Mouse (Mus musculus) ES-CJ7 (cell line): ENCODE results near the gene Armh3.

Experiments
- DNase-seq: peaks from one replicate; pipeline ENCODE4 v3.0.0; 2011; ENCODE audit warnings: low read depth, low spot score

Armh3 gene

DNA sequence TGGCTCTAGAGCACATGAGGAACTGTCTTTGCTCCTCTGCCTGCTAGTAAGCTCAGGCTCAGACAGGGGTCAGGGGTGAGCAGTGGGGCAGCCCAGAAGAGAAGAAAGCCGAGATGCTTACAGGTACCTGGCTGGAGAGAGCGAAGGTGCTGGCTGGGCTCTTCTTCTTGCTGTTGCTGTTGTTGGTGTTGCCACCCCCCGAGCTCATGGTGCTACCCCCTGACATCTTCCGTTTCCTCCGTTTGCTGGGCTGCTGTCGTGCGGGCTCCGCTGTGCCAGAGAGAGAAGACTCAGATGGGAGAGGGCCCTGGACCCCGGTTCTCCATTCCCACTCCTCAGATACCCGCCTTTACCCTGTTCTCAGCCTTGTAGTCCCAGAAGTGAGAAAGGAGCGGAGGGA, 35.6 kb upstream of the Armh3 start:
- DNase-seq = no peak

DNA sequence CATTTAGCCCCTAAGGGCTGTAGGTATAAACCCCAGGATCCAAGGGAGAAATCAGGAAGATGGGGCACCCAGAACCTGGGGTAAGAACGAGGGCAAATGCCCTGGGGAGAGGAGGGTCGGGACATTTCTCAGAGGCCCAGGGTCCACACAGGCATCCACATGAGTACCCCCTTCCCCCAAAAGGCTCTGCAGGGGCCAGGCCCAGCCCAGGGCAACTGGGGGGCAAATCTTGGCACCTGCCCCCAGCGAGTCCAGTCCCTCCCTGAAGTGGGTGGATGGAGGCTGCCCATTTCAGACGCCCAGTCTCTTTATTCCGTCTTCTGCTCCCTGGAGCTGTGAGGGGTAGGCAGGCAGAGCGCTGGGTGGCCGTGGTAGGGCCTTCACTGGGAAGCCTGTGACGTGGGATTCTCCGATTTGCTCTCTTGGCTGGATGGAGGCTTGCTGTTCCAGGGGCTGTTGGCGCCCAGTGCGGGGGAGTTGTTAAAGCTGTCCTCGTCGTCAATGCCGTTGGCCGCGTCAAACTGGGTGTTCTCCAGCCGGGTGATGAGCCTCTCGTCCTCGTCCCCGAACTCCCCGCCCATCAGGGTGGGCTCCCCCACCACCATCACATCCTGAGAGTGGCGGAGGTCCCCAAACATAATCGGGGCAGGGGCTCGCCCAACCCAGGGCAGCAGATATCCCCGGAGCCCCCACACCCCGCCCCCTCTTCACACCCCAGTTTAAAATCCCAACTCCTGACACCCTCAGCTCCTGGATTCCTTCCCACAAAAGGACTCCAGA, 34.6 kb upstream of the Armh3 start:
- no peak for DNase-seq

DNA sequence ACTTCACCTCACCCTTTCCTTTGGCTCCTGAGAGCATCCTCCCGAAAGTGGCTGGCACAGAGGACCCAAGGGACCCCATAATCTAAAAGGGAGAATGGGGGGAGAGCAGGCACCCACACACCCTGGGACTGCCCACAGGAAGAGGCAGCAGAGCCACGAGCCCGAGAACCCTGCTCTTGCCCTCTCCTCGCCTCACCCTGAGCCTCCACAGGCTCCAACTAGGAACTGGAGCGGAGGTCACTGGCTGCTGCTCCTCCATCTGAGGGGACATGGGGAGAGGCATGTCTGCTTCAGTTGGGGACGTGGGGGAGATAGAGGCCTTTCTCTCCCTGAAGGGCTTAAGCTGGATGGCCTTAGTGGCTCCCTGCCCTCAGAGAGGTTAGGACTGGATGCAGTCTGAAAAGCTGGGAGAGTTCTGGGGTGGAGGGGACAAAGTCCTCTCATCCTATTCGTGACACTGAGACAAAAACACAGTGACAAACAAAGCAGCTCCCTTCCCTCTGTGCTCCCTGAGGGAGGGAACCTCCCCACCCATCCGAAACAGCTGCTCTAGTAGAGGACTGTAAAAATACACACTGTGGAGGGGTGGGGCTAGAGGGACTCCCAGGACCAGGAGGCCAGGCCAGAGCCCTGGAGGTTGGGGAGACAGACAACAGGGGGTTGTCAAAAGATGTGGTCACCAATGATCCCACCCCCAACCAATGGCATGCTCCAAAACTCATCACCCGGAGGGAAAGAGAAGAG, 33.6 kb upstream of the Armh3 start:
- DNase-seq = no peak

DNA sequence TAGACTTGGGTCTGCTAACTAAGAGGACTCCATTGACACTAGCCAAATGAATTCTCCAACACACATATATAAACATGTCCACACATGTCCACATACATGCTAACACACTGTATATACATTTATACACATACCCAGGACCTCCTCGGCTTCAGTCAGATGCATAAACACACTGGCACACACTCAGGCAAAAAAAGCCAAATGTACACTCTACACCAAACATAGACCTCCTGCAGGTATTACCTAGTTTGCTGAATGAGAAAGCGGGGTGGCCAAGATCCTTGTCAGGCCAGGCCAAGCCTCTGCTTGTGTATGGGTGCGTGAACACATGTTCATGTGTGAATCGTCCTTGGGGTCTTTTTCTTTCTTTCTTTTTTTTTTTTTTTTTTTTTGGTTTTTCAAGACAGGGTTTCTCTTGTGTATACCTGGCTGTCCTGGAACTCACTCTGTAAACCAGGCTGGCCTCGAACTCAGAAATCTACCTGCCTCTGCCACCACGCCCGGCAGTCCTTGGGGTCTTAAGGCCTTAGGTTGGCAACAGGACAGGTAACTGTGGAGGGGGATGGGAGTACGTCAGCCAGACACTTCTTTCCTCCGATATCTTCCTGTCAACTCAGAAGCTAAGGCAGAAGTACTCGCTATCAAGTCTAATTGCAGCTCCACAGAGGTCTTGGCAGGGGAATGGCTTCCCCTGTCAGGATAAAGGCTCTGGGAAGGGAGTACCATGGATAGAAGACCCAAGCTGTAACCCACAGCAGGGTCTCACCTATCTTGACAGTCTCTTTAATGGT, 32.1 kb upstream of the Armh3 start:
- no peak for DNase-seq

DNA sequence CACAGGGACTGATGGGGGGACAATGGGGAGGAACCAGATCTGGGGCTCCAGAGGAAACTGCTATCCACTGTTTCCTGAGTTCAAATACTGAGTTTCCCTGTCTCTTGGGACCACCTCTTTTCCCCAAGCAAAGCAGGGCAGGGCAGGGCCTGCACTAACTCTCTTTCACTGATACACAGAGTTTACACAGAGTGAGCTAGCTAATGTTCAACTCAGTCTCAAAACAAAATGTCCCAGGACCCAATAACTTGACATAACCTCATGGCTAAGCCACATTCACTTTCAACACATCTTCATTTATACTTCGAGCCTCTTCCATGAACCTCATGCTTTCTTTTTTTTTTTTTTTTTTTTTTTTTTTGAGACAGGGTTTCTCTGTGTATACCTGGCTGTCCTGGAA, 31.4 kb upstream of the Armh3 start:
- DNase-seq = no peak

DNA sequence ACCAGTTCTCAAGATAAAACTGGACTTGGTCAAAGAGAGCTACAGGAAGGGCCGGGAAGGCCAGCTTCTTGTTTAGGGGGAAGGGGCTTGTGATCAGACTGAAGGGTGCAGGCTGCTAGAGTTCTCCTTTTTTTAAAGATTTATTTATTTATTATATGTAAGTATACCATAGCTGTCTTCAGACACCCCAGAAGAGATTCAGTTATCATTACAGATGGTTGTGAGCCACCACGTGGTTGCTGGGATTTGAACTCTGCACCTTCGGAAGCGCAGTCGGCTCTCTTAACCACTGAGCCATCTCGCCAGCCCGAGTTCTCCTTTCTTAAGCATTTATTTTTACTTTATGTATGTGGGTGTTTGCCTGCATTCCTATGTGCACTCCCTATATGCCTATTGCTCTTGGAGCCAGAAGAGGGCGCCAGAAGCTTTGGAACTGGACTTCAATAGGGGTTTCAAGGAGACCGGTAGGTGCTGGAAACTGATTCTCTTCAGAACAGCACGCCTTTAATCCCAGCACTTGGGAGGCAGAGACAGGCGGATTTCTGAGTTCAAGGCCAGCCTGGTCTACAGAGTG, 30.5 kb upstream of the Armh3 start:
- peak; percentile 86 for DNase-seq

DNA sequence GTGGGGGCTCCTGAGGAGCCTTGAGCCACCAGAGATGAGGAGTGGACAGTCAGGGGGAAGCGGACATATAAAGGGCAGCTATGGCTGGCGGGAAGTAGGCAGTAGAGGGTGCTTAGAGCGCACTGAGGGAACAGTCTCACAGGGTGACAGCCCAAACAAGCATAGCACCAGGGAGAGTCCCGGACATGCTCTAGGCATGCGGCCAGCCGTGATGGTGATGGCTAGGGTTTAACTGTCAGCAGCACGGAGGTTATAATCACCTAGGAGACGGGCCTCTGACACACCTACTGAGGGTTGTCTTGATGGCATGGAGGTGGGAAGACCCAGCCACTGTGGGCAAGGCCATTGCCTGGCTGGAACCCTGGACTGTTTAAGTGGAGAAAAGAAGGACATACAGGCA, 28.3 kb upstream of the Armh3 start:
- DNase-seq = no peak

DNA sequence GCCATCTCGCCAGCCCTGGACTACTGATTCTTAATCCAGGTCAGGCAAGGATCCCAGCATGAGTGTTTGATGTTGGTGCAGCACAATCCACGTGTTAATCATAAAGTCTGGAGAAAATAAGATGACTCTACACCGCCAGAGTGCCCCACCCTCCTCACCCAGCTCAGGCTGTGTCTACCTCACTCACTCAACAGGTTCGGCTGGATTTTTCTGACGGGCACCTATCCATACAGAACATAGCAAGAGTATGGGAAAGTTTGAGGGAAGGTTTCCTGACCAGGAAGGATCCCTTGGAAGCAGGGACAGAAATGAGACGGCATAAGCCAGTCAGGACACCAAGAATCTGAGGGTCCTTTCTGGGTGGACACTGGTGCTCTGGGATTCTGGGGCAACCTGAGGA, 26.7 kb upstream of the Armh3 start:
- no peak for DNase-seq

DNA sequence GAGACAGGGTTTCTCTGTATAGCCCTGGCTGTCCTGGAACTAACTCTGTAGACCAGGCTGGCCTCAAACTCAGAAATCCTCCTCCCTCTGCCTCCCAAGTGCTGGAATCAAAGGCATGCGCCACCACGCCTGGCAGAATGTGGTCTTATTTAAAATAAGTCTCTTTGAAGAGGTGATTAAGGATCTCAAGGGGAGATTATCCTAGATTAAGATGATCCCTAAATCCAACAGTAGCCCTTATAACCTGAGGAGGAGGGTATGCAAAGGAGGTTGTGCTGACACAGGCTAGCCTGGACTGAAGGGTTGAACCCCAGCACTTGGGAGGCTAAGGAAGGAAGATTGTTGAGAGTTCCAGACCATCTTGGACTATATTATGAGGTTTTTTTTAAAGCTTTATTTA, 17.7 kb upstream of the Armh3 start:
- DNase-seq = no peak

DNA sequence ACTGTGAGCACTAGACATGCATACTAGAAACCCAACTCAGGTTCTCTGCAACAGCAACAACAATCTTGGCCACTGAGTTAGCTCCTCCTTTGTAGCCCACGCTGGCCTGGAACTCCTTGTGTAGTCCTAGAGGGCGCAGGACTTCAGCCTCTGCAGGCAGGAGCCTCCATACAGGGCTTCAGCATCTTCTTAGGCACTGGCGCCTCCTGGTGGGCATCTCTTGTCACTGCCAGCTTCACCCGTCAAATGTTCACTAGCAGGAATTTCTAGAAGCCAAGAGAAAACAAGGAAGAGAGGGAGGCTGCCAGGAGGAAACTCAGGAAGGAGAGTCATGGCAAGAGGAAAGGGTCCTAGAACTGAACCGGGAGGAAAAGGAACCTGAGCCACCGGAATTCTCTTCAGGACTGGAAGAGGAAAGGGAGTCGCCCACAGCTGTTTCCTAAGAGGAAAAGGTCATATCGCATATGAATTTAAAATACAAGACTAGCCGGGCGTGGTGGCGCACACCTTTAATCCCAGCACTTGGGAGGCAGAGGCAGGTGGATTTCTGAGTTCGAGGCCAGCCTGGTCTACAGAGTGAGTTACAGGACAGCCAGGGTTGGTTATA, 16.4 kb upstream of the Armh3 start:
- peak; percentile 96 for DNase-seq

DNA sequence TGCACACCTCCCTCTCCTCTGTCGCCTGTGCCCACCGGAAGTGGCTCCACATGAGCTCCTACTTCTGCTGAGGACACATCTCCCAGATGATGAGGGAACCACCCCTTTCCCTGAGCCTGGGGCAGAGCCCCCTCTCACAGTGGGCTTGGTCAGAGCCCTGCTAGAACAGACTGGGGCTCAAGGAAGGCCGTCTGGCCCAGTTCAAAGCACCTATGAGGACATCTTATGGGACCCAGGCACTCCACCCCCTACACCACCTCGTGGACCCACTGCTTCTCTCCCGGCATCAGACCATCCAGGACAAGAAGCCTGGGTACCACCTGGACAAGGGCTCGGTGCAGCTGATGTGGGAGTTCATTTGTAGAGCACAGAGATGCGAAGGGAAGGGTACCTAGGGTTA, 7.4 kb upstream of the Armh3 start:
- no peak for DNase-seq

DNA sequence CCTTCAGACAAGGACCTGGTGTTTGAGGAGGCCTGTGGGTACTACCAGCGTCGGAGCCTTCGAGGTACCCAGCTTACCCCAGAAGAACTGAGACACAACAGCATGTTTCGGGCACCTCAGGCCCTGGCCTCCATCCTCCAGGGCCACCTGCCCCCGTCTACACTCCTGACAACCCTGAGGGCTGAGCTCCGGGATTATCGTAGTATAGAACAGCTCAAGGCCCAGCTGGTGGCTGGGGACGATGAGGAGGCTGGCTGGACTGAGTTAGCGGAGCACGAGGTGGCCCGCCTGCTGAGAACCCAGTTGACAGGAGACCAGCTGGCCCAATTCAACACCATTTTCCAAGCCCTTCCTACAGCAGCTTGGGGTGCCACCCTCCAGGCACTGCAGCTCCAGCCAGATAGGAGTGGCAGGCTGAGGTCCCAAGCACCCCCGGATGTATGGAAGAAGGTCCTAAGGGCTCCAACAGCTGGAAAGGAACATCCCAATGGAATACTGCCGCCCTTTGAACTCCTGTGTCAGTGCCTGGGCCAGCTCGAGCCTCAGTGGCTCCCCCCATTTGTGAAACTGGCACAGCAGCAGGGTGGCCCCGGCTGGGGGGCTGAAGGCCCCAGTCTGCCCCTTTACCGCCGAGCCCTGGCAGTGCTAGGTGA, 6.7 kb upstream of the Armh3 start:
- DNase-seq = no peak

DNA sequence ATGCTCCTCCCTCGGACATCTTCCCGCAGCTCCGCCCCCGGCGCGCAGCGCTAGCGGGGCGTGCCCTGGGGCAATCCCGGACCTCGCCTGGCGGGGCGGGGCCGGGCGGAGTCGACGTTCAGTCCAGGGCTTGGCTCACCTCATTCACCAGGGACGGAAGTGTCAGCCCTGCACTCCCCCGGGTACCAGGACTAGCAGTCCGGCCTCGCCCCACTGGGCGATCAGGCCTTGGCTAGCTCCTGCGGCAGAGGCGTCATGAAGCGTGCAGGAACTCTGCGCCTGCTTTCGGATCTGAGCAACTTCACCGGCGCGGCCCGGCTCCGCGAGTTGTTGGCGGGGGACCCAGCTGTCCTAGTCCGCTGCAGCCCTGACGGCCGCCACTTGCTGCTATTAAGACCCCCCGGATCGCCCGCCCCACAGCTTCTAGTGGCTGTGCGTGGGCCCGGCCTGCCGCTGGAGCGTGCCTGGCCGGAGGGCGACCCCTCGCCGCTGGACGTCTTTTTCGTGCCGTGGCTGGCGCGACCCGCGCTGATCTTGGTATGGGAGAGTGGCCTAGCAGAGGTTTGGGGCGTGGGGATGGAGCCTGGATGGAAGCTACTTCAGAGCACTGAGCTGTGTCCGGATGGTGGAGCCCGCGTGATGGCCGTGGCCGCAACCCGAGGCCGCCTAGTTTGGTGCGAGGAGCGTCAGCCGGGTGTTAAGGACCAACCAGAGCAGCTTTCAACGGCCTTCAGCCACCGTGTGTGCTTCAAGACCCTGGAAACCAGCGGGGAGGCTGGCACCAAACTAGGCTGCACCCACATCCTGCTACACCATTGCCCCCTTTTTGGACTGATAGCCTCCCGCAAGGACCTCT, 5.3 kb upstream of the Armh3 start, which contains the start of gene Hps6:
Hps6 (plus strand) TSS at position 138 of the 856 bp plus-strand sequence.
- peak; percentile 86 for DNase-seq

DNA sequence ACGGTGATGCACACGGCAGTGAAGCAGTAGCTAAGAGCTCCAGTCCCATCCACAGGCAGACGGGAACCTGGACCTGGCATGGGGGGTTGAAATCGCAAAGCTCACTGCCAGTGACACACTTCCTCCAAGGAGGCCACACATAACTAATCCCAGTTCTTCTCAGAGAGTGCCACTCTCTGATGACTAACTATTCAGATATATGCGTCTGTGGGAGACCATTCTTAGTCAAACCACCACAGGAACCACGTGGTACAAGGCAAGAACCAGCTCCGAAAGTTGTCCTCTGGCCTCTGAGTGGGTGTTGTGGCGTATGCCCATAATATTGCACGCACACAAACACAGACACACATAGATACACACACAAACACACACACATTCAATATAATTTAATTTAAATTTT, 4.0 kb upstream of the Armh3 start:
- DNase-seq = no peak

DNA sequence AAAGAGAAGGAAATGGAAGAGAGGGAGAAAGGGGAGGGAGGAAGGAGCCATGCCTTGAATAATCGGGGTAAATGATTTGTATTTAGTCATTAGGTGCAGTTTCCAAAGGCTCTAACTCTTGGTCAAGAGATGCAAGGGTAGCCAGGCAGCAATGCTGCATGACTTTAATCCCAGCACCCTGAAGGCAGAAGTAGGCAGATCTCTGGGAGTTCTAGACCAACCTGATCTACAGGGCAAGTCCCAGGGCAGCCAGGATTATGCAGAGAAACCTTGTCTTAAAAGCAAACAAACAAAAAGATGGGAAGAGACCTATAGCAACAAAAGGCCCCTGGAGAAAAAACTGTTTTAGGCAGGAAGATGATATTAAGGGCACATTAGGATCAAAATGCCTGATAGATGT, 1.1 kb upstream of the Armh3 start:
- DNase-seq = no peak

DNA sequence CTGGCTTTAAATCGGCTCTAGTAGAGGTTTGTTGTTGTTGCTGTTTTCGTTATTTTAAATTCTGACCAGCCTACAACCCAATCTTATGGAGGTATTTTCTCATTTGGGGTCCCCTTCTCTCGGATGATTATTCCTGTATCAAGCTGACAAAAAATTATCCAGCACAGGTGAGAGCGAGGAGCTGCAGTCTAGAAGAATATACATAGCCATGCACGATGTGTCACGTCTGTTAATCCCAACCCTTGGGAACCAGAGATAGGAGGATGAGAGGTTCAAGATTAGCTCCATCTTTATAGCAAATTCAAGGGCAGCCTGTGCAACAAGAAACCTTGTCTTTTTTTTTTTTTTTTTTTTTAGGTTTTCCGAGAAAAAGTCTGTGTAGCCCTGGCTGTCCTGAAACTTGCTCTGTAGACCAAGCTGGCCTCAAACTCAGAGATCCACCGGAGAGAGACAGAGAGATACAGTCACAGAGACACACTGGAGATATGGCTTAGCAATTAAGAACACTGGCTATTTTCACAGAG, 468 bp upstream of the Armh3 start:
- no peak for DNase-seq

DNA sequence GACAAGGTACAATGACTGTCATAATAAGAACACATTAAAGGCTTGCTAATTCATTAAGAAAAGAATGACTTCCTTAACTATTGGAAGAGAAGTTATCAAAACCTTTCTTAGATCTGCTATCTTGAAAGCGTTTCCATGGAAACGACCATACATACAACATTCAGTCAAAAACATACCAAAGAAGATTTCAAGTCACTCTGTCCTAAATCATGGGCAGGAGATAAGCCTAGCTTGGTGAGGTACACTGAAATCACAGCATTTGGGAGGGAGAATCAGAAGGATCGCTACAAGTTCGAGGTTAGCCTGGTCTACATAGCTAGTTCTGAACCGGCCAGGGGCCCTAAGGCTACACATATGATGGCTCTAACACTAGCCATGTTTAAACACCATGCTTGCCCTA, 923 bp downstream of the Armh3 start:
- DNase-seq = no peak

DNA sequence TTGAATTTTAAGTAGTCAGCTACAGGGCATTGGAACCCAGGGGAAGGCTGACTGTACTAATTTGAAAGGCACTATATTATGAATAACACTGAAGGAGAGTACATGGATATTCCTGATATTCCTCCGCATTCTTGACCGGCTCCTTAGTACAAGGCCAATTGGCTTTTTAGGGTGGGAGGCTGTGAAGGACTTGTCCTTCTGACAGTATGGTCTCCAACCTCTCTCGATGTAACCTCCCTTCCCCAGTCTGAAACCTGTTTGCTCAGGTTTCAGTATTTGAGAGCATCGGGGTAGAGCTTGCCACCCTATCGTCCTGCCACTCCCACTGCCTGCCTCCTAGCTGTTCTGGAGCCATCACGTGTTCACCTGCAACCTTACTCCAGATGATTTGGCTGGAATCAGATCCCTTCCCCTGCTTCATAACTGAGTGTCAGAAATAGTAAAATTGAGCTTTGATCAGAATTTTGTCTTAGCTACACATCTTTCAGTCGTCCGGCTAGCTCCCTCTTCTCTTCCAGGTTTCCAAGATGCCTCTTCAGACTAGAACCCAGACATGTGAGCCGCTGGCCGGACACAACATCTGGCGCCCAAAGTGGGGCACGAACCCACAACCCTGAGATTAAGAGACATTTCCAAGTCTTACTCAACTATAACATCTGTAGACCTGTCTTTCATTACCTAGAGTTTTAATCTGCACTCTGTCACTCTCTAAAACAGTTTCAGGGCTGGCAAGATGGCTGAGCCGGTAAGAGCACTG, 4.1 kb downstream of the Armh3 start:
- DNase-seq = peak; percentile 79

DNA sequence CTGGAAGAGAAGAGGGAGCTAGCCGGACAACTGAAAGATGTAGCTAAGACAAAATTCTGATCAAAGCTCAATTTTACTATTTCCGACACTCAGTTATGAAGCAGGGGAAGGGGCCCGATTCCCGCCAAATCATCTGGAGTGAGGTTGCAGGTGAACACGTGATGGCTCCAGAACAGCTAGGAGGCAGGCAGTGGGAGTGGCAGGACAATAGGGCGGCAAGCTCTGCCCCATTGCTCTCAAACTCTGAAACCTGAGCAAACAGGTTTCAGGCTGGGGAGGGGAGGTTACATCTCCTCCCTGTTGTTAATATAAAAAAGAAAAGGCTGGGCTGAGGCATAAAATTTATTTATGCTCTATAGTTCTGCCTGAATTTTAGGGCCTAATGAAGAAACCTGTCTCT, 4.8 kb downstream of the Armh3 start:
- peak; percentile 81 for DNase-seq
